In genomic region chr1:118480484-118481364, GRCm38 (mm10) we compare ENCODE assay signal across 14 mouse cellular contexts.
A peak's percentile ranks its signal among the peaks of the same experiment; 100 is the strongest.
DNase-seq lines count a peak whose midpoint lies in the region; ATAC-seq lines count a peak whose summit lies in the region.
"Had no signal": no experiment of that assay in that cellular context is flagged by ENCODE, and none has a peak within 500 bp of the region (broad histone marks: within the 10 kb centered on the region; RNA-seq: fewer than 3 reads in every experiment).

No protein-coding gene starts in this region.

- H3K27ac ChIP-seq in heart, embryonic 10.5 days: peak overlapping the region; percentile 89
- peak overlapping the region; percentile 66; the same call in 1 of the 2 replicates for H3K27ac ChIP-seq in limb, embryonic 12.5 days
- no peak overlapping the region for H3K27ac ChIP-seq in limb, embryonic 10.5 days
- peak overlapping the region; percentile 76 for H3K27ac ChIP-seq in forebrain, embryonic 15.5 days (replicated peaks)
- H3K27ac ChIP-seq: gastrocnemius, adult 2 months; limb, embryonic 15.5 days had no signal

- H3K9me3 ChIP-seq in heart, embryonic 10.5 days: no peaks in the 10 kb centered on the region
- no peaks in the 10 kb centered on the region for H3K9me3 ChIP-seq in limb, embryonic 12.5 days
- no peaks in the 10 kb centered on the region for H3K9me3 ChIP-seq in limb, embryonic 10.5 days (replicated peaks)
- H3K9me3 ChIP-seq in forebrain, embryonic 15.5 days: no peaks in the 10 kb centered on the region
- H3K9me3 ChIP-seq: hindbrain, embryonic 13.5 days; limb, embryonic 15.5 days had no signal

- ATAC-seq in limb, embryonic 12.5 days (ENCODE audit: insufficient number of reproducible peaks, insufficient read depth, low FRiP score, low TSS enrichment, low read depth): no peak
- ATAC-seq in forebrain, embryonic 15.5 days (replicated peaks): peak; percentile 81
- ATAC-seq in megakaryocyte progenitor cell, adult 5-6 weeks (replicated peaks; ENCODE audit: poor library complexity): 0 out of 2 replicates have a peak, but pooled peaks have one; percentile 4

- no peak overlapping the region for H3K4me2 ChIP-seq in limb, embryonic 12.5 days
- 0 out of 2 replicates have a peak overlapping the region, but pooled peaks have one; percentile 10 for H3K4me2 ChIP-seq in forebrain, embryonic 15.5 days (replicated peaks)
- H3K4me2 ChIP-seq: hindbrain, embryonic 13.5 days; limb, embryonic 15.5 days had no signal

- no peaks in the 10 kb centered on the region; the same call in 1 of the 2 replicates for H3K36me3 ChIP-seq in heart, embryonic 10.5 days
- H3K36me3 ChIP-seq in limb, embryonic 12.5 days: peaks cover 23% of the 10 kb centered on the region
- peaks cover 39% of the 10 kb centered on the region for H3K36me3 ChIP-seq in limb, embryonic 10.5 days
- H3K36me3 ChIP-seq in forebrain, embryonic 15.5 days: no peaks in the 10 kb centered on the region

- H3K9ac ChIP-seq in limb, embryonic 12.5 days (replicated peaks): no peak overlapping the region
- H3K9ac ChIP-seq in forebrain, embryonic 15.5 days (replicated peaks): no peak overlapping the region
- H3K9ac ChIP-seq: hindbrain, embryonic 13.5 days; limb, embryonic 15.5 days had no signal

- peak overlapping the region; percentile 54; the same call in 1 of the 2 replicates for H3K4me3 ChIP-seq in heart, embryonic 10.5 days
- H3K4me3 ChIP-seq in limb, embryonic 12.5 days (replicated peaks): no peak overlapping the region
- H3K4me3 ChIP-seq in limb, embryonic 10.5 days: no peak overlapping the region
- H3K4me3 ChIP-seq in forebrain, embryonic 15.5 days: no peak overlapping the region
- H3K4me3 ChIP-seq: gastrocnemius, adult 2 months; hindbrain, embryonic 13.5 days; limb, embryonic 15.5 days had no signal

- H3K4me1 ChIP-seq in heart, embryonic 10.5 days: peaks cover 51% of the 10 kb centered on the region
- H3K4me1 ChIP-seq in limb, embryonic 12.5 days (replicated peaks): no peaks in the 10 kb centered on the region; the same call in none of the 2 replicates
- H3K4me1 ChIP-seq in limb, embryonic 10.5 days: no peaks in the 10 kb centered on the region
- H3K4me1 ChIP-seq in forebrain, embryonic 15.5 days: peaks cover 50% of the 10 kb centered on the region
- H3K4me1 ChIP-seq: limb, embryonic 15.5 days had no signal

- no peaks in the 10 kb centered on the region for H3K27me3 ChIP-seq in heart, embryonic 10.5 days (ENCODE audit: insufficient read depth, poor library complexity, severe bottlenecking)
- H3K27me3 ChIP-seq in limb, embryonic 12.5 days: no peaks in the 10 kb centered on the region
- no peaks in the 10 kb centered on the region for H3K27me3 ChIP-seq in limb, embryonic 10.5 days (ENCODE audit: low read depth, poor library complexity, severe bottlenecking)
- H3K27me3 ChIP-seq in forebrain, embryonic 15.5 days: no peaks in the 10 kb centered on the region
- H3K27me3 ChIP-seq: hindbrain, embryonic 13.5 days; limb, embryonic 15.5 days had no signal

- 68% methylated on average over 8 of the region's 8 CpGs for WGBS in heart, embryonic 10.5 days
- WGBS in limb, embryonic 12.5 days: 78% methylated on average over 8 of the region's 8 CpGs
- 91% methylated on average over 8 of the region's 8 CpGs for WGBS in limb, embryonic 10.5 days
- WGBS in forebrain, embryonic 15.5 days: 27% methylated on average over 8 of the region's 8 CpGs

- no peak for DNase-seq in heart, embryonic 10.5 days (ENCODE audit: low spot score)
- DNase-seq in heart, postnatal 4 days: no peak
- no peak for DNase-seq in limb, embryonic 10.5 days (ENCODE audit: low spot score)
- DNase-seq in ovary, postnatal 36 days (ENCODE audit: low spot score): no peak
- DNase-seq in thymus, postnatal 0 days (ENCODE audit: low spot score): no peak
- DNase-seq: cerebellum, postnatal 25 days; gastrocnemius, adult 2 months; kidney, adult 11 months; kidney, postnatal 25 days had no signal
